ENCODE assay signal across 8 mouse cellular contexts in genomic region chr5:143000654-143001500, GRCm38 (mm10). TPM values are rescaled to one million over a fixed set of nuclear protein-coding genes. Genes with fewer than 3 reads are reported as not detected.
DNase-seq lines count a peak whose midpoint lies in the region; ATAC-seq and TF ChIP-seq lines count a peak whose summit lies in the region.

No protein-coding gene starts in this region.

- peak; percentile 91 for ATAC-seq in embryonic facial prominence, embryonic 13.5 days (ENCODE audit: insufficient number of reproducible peaks, insufficient read depth, low FRiP score, low TSS enrichment, low read depth)
- peak; percentile 66; the same call in 1 of the 2 replicates for ATAC-seq in midbrain, embryonic 13.5 days

- peak; percentile 10 for DNase-seq in kidney, adult 2 months
- no peak for DNase-seq in kidney, adult 11 months
- peak; percentile 60 for DNase-seq in heart, postnatal 4 days
- DNase-seq in layer of hippocampus, adult 9-10 months (ENCODE audit: low spot score), result peak; percentile 18
- DNase-seq in right cerebral cortex, postnatal 4 days, result no peak
- no peak for DNase-seq in left cerebral cortex, postnatal 25 days (ENCODE audit: low spot score in 2 of 2)

- H3K36me3 ChIP-seq in kidney, adult 2 months (ENCODE audit: control insufficient read depth, insufficient read depth, low read length), result no peaks in the 10 kb centered on the region
- peaks cover 14% of the 10 kb centered on the region for H3K36me3 ChIP-seq in embryonic facial prominence, embryonic 13.5 days
- H3K36me3 ChIP-seq in midbrain, embryonic 13.5 days, result peaks cover 21% of the 10 kb centered on the region

- H3K9ac ChIP-seq in embryonic facial prominence, embryonic 13.5 days, result peak overlapping the region; percentile 61
- no peak overlapping the region for H3K9ac ChIP-seq in midbrain, embryonic 13.5 days (replicated peaks)

- intact Hi-C loops in left cerebral cortex, postnatal 25 days (cut with DNase I), result no loop called here

- no peaks in the 10 kb centered on the region for H3K27me3 ChIP-seq in kidney, adult 2 months (replicated peaks; ENCODE audit: control insufficient read depth, insufficient read depth, low read length)
- H3K27me3 ChIP-seq in embryonic facial prominence, embryonic 13.5 days, result no peaks in the 10 kb centered on the region
- no peaks in the 10 kb centered on the region for H3K27me3 ChIP-seq in midbrain, embryonic 13.5 days

- no peaks in the 10 kb centered on the region for H3K4me1 ChIP-seq in kidney, adult 2 months (ENCODE audit: control insufficient read depth, insufficient read depth, low read length)
- peaks cover 59% of the 10 kb centered on the region for H3K4me1 ChIP-seq in embryonic facial prominence, embryonic 13.5 days
- peaks cover 18% of the 10 kb centered on the region for H3K4me1 ChIP-seq in midbrain, embryonic 13.5 days (replicated peaks)

- peak overlapping the region; percentile 75 for H3K27ac ChIP-seq in kidney, adult 2 months (ENCODE audit: insufficient read depth, low read depth, low read length)
- H3K27ac ChIP-seq in embryonic facial prominence, embryonic 13.5 days, result peak overlapping the region; percentile 100
- H3K27ac ChIP-seq in midbrain, embryonic 13.5 days, result peak overlapping the region; percentile 72

- H3K4me2 ChIP-seq in embryonic facial prominence, embryonic 13.5 days, result peak overlapping the region; percentile 58
- no peak overlapping the region for H3K4me2 ChIP-seq in midbrain, embryonic 13.5 days (replicated peaks)

- no peaks in the 10 kb centered on the region for H3K9me3 ChIP-seq in embryonic facial prominence, embryonic 13.5 days
- H3K9me3 ChIP-seq in midbrain, embryonic 13.5 days, result no peaks in the 10 kb centered on the region

- TF ChIP-seq POLR2A in kidney, adult 2 months (IDR thresholded peaks at IDR 0.05; ENCODE audit: low read depth, low read length), result no peak

- no peak overlapping the region for H3K4me3 ChIP-seq in kidney, adult 2 months (ENCODE audit: insufficient read depth, low read depth, low read length)
- peak overlapping the region; percentile 22 for H3K4me3 ChIP-seq in embryonic facial prominence, embryonic 13.5 days
- H3K4me3 ChIP-seq in midbrain, embryonic 13.5 days (replicated peaks), result no peak overlapping the region

- 47% methylated on average over 9 of the region's 9 CpGs for WGBS in kidney, adult 2 months
- 19% methylated on average over 9 of the region's 9 CpGs for WGBS in embryonic facial prominence, embryonic 13.5 days
- 53% methylated on average over 9 of the region's 9 CpGs for WGBS in midbrain, embryonic 13.5 days

- TF ChIP-seq CTCF in kidney, adult 2 months (conservative IDR thresholded peaks at IDR 0.05; ENCODE audit: insufficient read depth, insufficient read length, low read depth, low read length), result no peak

RNA-seq across cellular contexts. Expression of gene Fscn1, which starts 40.7 kb away (rescaled TPM):
- 23.1 and 28.5 TPM in 2 replicates for polyA plus RNA-seq in kidney, adult 2 months (2012; rRNA removed)
- polyA plus RNA-seq in embryonic facial prominence, embryonic 13.5 days (2015; fragmentation: Nextera tagmentation; extraction: Ambion mirVana), result 392 and 441 TPM in 2 replicates
- total RNA-seq in heart, postnatal 4 days (2021), result 100 to 1,000 TPM; 145 to 173 TPM
- 555 TPM in 2 replicates for polyA plus RNA-seq in midbrain, embryonic 13.5 days (2015; fragmentation: Nextera tagmentation; extraction: Ambion mirVana)
- 100 to 1,000 TPM; 384 to 450 TPM for total RNA-seq in left cerebral cortex, postnatal 25 days (2021)

Comparison
In these comparisons a context has a peak if more than half of its experiments do, and no peak if none do; other contexts are left out.
1. DNase-seq: peak in kidney, adult 2 months (single experiment), heart, postnatal 4 days (single experiment) and layer of hippocampus, adult 9-10 months (single experiment); none in kidney, adult 11 months (single experiment), right cerebral cortex, postnatal 4 days (single experiment) and left cerebral cortex, postnatal 25 days (0 of 2).
2. RNA of gene Fscn1, which starts 40.7 kb away (polyA plus RNA-seq): 555 TPM in midbrain, embryonic 13.5 days and 392 to 441 TPM in embryonic facial prominence, embryonic 13.5 days; 23.1 to 28.5 TPM in kidney, adult 2 months; every median in the first group is over 10 times any median in the second.
3. Peak in every context shown above with its lines, with median percentiles within 50 percentile points of each other: H3K27ac ChIP-seq.